Mouse (Mus musculus) retina, embryonic 14.5 days (tissue): ENCODE data around the gene Tmem211.
A peak's percentile ranks its signal among the peaks of the same experiment; 100 is the strongest.

Experiments used
- DNase-seq: peaks from one replicate; pipeline ENCODE4 v3.0.0-alpha.2; 2015; ENCODE audit warnings: low spot score

Tmem211 gene

DNA sequence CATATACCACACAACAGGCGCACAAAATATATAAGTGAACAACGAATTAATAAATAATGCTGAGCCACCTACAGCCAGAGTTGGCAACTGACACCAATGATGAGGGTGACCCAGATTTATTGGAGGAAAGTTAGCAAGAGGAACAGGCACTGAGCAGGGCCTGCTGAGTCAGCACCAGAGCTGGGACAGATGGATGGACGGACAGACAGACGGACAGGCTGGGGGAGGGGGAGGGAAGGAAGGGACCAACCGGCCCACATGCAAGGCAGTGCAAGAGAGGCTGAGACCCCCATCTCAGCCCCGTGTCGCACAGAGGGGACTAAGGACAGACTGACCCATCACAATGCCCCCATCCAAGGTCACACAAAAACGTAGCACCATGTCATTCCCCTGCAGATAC lies 12.7 kb upstream of the Tmem211 start:
- no peak for DNase-seq

DNA sequence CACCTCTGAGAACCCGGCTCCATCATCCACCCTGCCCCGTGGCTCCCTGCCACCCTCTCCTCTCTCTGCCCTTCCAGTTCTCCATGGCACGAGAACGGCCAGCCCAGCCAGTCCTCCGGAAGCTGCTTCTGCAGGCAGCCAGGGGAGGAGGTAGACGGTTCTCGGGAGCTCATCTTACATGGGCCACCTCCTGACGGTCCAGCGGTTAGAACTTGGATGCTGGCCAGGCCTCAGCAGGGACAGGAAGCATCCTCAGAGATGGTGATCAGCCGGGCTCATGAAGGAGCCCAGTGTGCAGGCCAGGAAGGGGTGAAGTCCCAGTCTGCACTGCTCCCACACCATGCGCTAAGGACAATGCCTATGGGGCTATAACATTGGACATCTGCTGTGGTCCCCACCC lies 12.3 kb upstream of the Tmem211 start:
- DNase-seq = no peak

DNA sequence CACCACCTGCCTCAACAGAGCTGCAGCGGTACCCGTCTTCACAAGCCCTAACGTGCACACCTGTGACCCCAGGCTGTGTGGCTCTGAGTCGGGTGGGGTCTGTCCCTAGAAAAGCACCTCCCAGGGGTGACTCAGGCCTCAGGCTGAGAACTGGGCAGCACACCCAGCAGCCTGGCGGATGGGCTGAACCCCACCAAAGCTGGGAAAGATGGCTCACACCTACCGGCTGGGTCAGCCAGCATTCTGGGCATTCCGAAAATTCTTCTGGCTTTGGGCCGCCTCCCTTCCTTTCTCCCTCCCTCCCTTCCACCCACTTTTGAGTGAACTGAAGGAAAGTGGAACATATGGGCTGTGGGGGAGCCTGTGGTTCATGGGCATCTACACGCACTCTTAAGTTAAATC lies 11.1 kb upstream of the Tmem211 start:
- no peak for DNase-seq

DNA sequence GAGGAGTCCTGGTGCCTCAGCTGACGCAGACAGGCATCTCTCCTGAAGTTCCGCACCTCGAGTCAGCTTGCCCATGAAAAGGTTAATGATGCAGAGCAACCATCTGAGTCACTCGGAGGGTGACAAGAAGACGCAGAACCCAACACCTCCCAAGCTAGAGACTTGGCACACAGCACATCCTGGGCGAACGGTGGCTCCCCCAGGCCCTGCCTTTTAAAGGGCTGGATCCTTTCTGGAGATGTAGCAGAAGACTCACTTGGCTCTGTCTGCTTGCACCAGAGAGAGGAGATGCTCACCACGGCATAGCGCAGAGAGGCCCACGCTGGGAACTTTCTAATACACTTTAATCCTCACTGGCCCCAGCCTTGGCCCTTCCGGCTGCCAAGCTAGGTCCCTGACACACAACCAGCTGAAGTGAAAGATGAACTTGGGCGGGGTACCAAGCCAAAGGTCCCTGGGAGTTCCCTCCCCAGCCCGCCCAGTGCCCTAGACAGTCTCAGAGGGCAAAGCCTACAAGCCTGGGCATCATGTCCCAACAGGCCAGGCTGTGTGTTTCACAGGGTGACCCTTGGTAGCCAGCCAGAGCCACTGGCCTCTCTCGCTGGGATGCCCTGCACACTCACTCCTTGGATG lies 10.3 kb upstream of the Tmem211 start:
- DNase-seq = no peak

DNA sequence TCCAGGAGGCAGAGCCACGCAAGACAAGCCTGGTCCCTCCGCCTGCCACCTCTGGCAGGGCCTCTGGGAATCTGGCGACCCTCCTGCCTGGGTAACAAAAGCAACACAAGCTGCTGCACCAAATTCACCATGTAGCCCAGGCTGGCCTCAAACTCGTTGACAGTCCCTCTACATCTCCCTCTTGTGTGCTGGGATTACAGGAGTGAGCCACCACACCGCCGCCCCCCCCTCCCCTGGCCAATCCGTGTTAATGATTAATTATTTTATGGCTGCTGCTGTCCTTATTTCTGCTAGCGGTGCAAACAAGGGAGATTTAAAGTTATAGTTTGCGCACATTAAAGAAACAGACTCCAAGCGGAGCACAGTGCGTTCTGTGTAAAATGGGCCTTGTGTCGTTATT lies 9.6 kb upstream of the Tmem211 start:
- no peak for DNase-seq

DNA sequence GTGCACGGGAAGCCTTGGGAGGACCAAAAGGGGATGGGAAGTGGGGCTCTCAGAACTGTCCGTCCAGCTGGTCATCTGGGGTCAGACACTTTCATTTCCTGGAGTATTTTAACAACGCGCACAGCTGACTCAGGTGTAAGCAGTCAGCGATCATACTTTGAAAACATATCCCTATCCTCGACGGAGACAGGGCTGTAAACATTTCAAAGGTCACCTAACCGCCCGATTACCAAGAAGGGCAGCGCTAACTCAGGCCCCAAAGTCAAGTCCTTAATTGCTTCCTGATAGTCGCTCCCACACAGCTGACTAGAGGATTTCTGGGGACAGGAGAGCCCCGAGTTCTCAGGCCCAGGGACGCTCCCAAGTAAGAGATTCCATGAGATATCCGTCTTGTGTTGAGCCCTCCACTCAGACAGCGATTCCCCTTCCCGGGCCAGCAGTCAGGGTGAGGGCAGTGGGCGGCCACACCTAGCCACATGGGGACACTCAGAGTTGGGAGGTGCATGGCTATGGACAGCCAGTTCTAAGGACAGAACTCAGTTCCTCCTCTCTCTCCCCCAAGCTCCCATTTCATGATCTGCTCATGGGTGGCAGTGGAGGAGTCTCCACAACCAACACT lies 8.0 kb upstream of the Tmem211 start:
- DNase-seq = no peak

DNA sequence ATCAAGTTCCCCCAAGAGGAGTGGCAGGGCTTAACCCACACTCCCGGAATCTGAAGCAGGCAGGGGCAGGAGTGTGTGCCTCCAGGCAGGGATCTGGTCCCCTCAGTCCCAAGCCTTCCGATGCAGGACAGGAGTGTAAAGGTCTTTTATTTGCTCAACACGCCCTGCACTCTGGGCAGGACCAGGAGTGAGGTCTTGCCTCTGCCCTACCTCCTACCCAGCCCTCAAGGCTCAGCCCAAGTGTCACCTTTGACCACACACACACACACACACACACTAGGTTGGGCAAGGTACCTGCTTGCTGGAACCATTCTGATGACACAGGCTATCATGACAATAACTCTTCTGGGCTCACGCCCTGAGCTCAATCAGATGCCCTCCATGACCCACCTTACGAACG lies 7.3 kb upstream of the Tmem211 start:
- DNase-seq = no peak

DNA sequence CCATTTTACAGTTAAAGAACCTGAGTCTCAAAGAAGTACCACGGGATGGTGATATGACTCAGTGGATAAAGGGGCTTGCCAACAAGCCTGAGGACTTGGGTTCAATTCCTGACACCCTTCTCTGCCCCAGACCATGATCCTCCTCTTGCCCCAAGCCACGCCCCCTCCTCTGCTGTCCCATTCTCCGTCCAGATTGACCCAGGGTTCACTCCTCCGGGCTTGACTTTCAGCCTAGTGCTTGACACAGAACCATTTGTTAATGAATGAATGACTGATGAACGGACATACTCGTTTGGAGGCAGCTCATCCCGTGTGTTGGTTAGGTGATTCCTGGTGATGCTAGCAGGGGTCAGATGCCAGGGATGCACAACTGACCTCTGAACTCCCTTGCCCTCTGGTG lies 6.8 kb upstream of the Tmem211 start:
- no peak for DNase-seq

DNA sequence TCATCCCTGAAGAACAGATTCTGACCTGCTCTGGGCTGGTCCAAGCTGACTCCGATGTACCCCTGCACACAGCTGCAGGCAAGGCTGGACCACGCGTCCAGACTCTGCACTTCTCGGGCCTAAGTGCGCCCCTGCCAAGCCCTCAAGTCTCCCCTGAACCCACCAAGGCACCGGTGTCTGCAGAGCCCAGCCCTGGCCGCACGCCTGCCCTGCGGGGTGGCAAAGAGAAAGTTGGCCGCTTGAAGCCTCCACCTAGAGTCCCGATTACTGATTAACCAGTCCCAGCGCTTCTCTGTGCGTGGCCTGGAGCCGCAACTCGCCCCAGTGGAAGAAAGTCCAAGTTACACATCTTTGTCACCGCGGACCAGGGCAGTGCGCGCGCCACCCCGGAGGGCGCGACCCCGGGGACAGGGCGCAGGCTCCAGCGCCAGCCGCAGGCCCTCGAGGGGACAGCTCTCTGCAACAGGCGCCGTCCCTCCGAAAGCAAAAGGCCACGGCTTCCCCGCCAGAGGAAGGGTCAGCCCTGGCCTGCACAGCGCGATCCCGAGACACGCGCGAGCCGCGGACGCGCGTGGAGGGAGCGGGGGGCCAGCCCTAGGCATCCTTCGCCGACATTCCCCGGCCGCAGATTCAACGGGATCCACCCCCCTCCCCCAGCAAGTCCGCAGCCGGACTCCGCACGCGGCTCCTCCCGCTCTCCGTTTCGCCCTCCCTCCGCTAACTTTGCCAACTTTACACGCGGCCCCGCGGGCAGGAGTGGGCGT lies 6.1 kb upstream of the Tmem211 start:
- DNase-seq = peak; percentile 51

DNA sequence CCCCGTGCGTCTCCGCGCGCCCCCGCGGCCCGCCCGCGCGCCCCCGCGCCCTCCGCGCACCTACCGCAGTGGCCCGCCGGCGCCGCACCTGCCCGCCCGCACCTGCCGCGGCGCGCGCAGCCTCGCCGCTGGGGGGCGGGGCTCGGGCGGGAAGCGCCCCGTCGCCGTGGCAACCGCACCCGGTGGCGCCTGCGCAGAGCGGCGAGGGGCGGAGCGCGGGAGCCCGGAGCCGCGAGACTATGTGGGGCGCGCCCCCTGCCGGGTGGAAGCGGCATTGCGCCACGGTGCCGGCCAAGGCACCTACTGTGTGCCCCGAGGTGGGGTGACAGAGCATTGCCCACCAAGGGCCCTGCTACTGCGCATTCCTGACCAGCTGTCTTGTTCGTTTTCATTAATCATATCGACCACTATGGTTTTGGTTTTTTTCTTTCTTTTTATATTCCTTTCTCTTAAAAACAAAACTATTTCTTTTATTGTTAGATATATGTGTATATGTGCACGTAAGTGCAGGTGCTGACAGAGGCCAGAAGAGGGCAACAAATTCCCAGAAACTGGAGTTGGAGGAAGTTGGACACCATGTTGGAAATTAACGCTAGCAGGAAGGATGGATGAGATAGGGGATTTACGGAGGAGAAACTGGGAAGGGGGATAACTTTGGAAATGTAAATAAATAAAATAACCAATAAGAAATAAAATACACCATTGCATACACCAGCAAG lies 5.4 kb upstream of the Tmem211 start, which contains the start of gene 2900026A02Rik:
Gene 2900026A02Rik (minus strand): TSS at position 90 of the 719 bp plus-strand sequence.
- DNase-seq = peak; percentile 83

DNA sequence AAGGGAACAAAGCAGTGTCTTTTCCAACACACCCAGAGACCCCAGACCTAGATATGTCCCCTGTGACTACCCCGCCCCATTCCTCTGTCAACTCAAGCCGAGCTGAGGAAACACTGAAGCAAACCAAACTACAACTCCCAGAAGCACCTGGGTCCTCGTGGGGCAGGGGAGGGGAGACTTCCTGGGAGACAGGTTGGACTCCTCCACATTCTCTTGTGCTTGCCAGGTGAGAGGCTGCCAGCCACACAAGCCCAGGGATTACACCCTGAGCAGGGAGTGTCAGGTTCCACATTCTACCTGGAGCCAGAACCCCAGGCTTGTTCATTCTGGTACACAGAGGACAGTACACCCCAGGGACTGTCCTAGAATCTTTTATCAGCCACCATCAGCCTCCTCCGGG lies 2.8 kb upstream of the Tmem211 start:
- no peak for DNase-seq

DNA sequence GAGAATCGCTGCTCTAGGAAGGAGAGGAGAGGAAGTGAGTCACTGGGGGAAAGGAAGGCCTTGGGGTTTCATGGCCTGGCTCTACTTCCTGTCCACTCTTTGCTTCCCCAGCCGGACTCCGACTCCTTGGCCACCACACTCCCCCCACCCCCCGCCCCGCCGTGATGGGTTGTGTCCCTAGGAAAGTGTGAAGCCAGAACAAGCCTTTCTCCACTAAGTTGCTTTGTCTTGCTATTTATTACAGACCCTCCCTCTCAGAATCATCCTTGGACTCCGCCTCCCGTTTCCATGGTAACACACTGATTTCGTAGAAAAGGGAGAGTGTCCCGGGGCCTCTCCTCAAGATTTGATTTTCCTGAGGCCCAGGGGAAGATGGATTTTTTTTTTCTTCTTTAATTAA lies 1.4 kb upstream of the Tmem211 start:
- DNase-seq = peak; percentile 43

DNA sequence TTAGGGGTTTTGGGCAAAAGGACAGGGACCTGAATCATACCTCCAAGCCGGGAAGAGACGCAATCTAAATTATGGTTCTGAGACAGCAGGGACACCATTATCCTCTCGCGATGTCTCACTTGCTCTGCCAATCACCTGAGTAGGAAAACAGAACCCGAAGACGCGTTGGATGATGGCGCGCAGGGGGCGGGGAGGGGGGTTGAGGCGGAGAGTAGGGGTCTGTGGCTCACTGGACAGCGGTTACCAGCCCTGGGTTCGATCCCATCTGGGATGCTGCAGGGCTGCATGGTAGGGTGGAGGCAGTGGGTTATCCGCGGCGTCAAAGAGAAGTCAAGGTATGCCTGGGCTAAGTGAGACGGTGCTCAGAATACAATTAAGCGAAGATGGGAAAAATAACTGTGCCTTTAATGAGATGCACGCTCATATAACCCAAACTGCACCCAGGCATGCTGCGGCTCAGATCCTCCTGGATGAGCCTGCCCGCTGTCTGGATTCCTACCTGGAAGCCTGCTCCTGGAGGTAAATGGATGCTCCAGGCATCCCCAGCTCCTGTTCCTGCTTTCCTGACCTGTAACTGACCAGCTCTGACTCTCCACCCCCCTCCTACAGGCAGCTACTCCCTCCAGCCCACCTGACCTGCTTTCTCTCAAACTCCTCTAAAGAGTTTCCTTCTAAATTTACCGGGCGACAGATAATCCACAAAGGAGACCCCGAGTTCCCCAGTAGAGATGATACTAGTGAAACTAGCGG lies 848 bp upstream of the Tmem211 start:
- DNase-seq = peak; percentile 30

DNA sequence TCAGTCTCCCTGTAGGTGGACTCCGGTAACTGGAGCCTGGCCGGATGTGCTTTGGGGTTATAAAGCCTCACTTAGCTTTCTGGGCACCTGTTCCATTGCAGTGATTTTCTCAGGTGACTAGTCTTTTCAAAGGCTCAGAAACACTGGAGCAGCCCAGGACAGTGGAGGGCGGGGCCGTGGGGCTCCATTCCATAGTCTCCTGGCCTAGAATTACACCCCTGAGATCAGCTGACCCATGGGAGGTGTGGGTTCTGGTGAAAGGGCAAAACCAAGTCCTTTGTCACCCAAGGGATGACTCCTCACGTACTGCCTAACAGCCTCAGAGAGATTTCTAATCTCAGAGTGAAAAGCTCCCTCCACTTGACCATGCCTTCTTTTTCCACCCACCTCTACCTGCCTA lies 3.5 kb downstream of the Tmem211 start:
- no peak for DNase-seq

DNA sequence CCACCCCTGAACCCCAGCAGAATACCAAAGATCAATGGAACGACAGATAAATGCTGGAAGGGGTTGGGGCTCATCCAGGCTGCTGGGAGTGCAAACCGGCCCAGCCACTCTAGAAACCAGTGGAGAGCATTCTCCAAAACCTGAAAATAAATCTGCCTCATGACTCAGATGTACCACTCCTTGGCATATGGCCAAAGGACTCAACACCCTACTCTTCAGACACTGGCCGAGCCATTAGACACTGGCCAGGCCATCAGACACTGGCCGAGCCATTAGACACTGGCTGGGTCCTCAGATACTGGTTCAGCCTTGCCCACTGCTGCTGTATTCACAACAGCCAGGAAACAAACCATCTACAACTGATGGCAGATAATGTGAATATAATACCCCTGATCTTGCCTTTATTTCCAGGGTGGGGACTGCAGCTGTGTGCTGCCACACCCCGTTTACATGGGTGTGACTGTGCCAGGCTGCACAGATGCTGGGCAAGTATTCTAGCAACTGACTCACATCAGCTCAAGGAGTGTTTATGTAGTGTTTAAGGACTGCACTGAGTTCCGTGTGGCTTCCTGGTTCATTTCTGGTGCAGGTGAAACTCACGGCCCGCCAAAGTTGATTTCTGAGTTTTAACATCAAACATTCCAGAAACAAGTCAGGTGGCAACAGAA lies 22.7 kb downstream of the Tmem211 start:
- no peak for DNase-seq

DNA sequence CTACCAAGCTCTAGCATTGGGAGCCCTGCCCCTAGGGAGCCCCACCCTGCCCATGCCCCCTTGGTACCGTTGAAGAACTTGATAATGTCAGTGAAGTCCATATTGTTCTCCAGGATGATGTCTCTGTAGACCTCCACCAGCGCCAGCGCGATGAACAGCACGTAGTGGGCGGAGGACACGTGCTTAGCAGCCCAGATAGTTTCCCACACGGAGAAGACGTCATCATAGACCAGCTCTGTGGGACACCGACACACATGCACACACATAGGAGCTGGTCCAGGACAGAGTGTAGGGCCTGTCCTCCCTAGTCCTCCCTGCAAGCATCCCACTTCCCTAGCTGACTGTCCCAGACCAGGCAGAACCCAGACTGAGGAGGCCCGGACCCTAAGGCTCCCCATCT lies 24.1 kb downstream of the Tmem211 start:
- DNase-seq = no peak

DNA sequence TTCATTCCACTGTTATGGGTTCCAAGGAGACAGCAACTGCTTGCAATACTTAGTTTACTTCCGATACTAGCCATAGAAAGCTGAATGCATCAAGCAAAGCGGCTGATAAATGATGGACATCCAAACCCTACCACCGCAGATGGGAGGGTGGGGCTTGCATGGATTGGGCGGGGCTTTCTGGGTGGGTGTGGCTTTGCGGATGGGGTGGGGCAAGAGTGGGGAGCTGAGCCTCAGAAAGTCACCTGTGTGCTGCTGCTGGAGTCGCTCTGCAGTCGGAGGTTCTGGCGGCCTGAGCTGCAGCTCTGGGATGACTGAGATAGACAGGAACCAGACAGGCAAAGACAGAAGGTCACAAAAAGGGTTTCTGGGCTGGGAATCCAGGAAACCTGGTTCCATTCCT lies 38.9 kb downstream of the Tmem211 start:
- DNase-seq = no peak

DNA sequence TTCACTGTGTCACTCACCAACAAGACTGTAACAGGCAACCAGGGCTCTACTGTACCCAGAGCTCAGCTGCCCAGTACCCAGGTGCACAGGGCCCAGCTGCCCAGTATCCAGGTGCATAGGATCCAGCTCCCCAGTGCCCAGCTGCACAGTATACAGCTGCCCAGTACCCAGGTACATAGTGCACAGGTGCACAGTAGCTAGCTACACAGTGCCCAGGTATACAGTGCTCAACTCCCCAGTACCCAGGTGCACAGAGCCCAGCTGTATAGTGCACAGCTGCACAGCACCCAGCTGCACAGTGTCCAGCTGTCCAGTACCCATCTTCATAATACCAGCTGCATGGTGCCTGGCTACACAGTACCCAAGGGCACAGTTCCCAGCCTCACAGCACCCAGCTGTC lies 41.5 kb downstream of the Tmem211 start:
- no peak for DNase-seq

DNA sequence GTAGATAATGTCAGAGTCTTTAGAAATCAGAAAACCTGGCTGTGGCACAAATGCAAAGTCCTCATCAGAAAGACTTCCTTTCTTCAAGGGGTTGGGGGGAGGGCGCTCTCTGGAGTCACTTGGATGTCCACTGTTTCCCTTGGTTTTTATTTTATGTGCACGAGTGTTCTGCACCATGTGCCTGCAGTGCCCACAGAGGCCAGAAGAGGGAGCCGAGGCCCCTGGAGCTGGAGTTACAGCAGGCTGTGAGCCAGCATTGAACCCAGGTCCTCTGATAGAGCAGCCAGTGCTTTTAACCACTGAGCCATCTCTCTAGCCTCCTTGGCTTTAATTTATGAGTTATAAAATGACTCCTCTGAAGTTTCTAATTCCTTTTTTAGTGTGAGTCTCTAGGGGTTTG lies 43.3 kb downstream of the Tmem211 start:
- peak; percentile 24 for DNase-seq

DNA sequence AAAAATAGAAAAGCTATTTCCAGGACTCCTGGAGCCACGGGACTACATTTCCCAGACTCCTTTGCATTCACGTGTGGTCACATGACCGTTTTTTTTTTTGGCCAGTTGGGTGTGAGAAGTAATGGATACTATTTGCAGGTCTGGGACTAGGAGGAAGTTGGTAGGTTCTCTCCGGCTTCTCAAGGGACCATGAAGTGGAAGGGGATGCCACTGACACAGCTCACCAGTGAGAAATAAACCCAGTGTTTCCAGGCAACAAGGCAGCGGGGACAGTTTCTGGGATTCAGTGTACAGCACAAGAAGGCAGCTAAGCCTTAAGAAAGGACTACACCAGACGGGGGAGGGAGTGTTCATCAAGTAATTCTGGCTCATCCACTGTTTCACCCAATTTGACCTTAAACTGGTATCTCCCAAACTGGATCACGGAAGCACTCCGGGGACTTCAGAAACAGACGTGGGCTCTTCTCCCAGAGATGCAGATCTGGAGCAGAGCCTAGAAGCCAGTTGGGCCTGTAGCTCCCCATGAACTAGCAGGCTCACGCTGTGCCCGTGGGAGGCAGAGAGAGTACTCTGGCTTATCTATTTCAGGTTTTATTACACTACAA lies 44.6 kb downstream of the Tmem211 start:
- no peak for DNase-seq

DNA sequence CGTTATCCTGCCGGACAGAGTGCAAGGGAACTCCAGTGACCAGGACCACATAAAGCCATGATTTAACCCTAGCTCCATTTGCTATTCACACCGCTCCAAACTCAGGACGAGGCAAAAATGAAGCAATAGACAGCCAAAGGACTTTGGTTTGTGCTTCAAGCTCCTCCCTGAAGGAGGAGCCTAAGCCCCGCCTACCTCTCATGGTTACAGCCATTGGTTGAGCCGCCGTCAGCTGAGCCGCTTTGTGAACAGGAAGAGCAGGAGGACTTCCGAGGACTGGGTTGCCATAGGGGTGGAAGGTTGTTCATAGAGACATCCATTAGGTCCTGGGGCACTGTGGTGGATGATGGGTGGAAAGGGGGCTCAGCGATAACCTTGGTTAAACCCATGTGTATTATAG lies 49.1 kb downstream of the Tmem211 start:
- DNase-seq = no peak
